Mouse (Mus musculus) kidney, embryonic 14.5 days (tissue): ENCODE measurements around the gene Meaf6. TPM values are rescaled to one million over a fixed set of nuclear protein-coding genes. Genes with fewer than 3 reads are reported as not detected.
A peak's percentile ranks its signal among the peaks of the same experiment; 100 is the strongest.

ENCODE experiments used
- ATAC-seq: fragments of 200-750 bp; cut with Nextera tagmentation; 2 replicates; pipeline ENCODE4 v1.8.0; 2017; ENCODE audit warnings: moderate number of reproducible peaks, mild to moderate bottlenecking, moderate TSS enrichment, moderate library complexity; ENCODE audit not compliant: low FRiP score, low TSS enrichment
- H3K27ac ChIP-seq: fragments of 300-500 bp; sonication (generic); 2 replicates; pipeline ENCODE4 v1.5.1; 2014; ENCODE audit warnings: low read depth, mild to moderate bottlenecking, low read length, moderate library complexity, mixed read lengths
- H3K27me3 ChIP-seq: fragments of 300-500 bp; sonication (generic); 2 replicates; pipeline ENCODE4 v1.6.1; 2014; ENCODE audit warnings: mild to moderate bottlenecking, low read length; ENCODE audit not compliant: control insufficient read depth, insufficient read depth
- H3K36me3 ChIP-seq: fragments of 300-500 bp; sonication (generic); 2 replicates; pipeline ENCODE4 v1.6.1; 2014; ENCODE audit warnings: low read length, mixed read lengths; ENCODE audit not compliant: control insufficient read depth, insufficient read depth
- H3K4me1 ChIP-seq: fragments of 300-500 bp; sonication (generic); 2 replicates; pipeline ENCODE4 v1.6.1; 2014; ENCODE audit warnings: low read length, mixed read lengths; ENCODE audit not compliant: control insufficient read depth, insufficient read depth
- H3K4me2 ChIP-seq: fragments of 300-500 bp; sonication (generic); replicated peaks from 2 replicates; pipeline ENCODE4 v1.6.1; 2014; ENCODE audit warnings: low read depth, mild to moderate bottlenecking, low read length
- H3K4me3 ChIP-seq: fragments of 300-500 bp; sonication (generic); 2 replicates; pipeline ENCODE4 v1.5.1; 2014; ENCODE audit warnings: mild to moderate bottlenecking, low read length
- H3K9ac ChIP-seq: fragments of 300-500 bp; sonication (generic); 2 replicates; pipeline ENCODE4 v1.6.1; 2014; ENCODE audit warnings: low read depth, mild to moderate bottlenecking, low read length, moderate library complexity
- H3K9me3 ChIP-seq: fragments of 300-500 bp; sonication (generic); 2 replicates; pipeline ENCODE4 v1.6.1; 2016; ENCODE audit warnings: low read length; ENCODE audit not compliant: control insufficient read depth
- WGBS: fragments of 180-500 bp; shearing (Covaris S2); extraction: QIAGEN DNeasy Blood & Tissue Kit; methylation state at CpG from one replicate; pipeline ENCODE4 v1.1.7; 2014; 5-methylcytosine and 5-hydroxymethylcytosine counted together
- polyA plus RNA-seq: library from polyadenylated mRNA; unstranded; fragments of >200 nt; fragmentation: Nextera tagmentation; extraction: Ambion mirVana; gene quantifications from 2 replicates; pipeline ENCODE4 v1.2.1, GENCODE M21; 2014

The Meaf6 gene
- polyA plus RNA-seq, 1 experiment from 2014 or later: 72.1 TPM

DNA sequence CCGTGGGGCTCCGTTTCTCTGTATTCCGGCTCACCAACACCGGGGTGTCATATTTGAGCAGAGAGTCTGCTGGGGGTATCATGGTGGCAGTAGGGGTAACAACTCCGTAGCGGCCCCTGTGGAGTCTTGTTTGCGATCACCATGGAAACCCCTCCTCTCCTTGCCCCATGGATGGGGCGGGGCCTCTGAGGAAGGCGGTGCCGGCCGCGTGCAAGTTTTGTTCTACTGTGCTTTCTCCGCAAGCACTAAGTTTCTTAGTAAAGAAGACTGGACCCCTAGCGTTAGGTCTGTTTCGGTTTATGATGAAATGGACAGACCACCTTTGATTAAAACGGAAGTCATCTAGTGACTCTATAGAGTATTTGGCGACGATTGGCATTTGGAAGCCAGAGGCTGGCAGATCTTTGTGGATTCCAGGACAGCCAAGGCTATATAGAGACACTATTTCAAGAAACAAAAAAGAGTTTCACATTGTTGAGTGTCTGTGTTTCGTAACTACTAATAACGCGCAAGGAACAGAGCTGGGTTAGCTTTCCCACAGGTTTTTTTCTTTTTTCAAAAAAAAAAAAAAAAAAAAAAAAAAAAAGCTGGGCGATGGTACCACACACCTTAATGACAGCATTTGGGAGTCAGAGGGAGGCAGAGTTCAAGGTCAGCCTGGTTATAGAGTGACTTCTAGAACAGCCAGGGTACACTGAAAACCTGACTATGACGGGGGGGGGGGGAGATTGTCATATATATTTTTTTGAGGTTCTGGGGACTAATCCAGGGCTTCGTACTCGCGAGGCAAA lies 19.2 kb upstream of the Meaf6 start, which contains the start of gene Dnali1:
Dnali1 (minus strand) TSS at position 187 of the 791 bp plus-strand sequence.
- Histone ChIP-seq H3K4me3 (peak within 1 kb of the TSS; percentile 96), H3K27ac (0 out of 2 replicates have a peak within 1 kb of the TSS, but pooled peaks have one; percentile 63), H3K27me3 (no peaks in the 10 kb centered on the region), H3K36me3 (peaks cover 24% of the 10 kb centered on the region), H3K9me3 (no peaks in the 10 kb centered on the region), H3K9ac (peak within 1 kb of the TSS; percentile 90), H3K4me1 (peaks cover 8% of the 10 kb centered on the region), H3K4me2 (peak within 1 kb of the TSS; percentile 71)
- 2% methylated on average over 26 of the region's 26 CpGs for WGBS
- ATAC-seq: peak; percentile 56

- peak within 1 kb of the TSS; percentile 90 for H3K9ac ChIP-seq
- no peaks in the 10 kb centered on the region for H3K27me3 ChIP-seq
- H3K4me3 ChIP-seq: peak within 1 kb of the TSS; percentile 96
- H3K27ac ChIP-seq: peak within 1 kb of the TSS; percentile 63; the same call in 1 of the 2 replicates
- ATAC-seq: peak; percentile 93
- H3K36me3 ChIP-seq: peaks cover 35% of the 10 kb centered on the region
- under 1% methylated on average over 78 of the region's 78 CpGs for WGBS
- H3K4me2 ChIP-seq: peak within 1 kb of the TSS; percentile 71
- H3K9me3 ChIP-seq: no peaks in the 10 kb centered on the region
- H3K4me1 ChIP-seq: peaks cover 8% of the 10 kb centered on the region
Observed at GRCm38 (mm10) chr4:125066490-125067370, 18.2 kb upstream of the Meaf6 start, which contains the start of gene Snip1. TSS of gene Snip1 (plus strand) at chr4:125066672.

- Histone ChIP-seq H3K27ac (no peak overlapping the region), H3K27me3 (no peaks in the 10 kb centered on the region), H3K9me3 (no peaks in the 10 kb centered on the region), H3K9ac (no peak overlapping the region), H3K4me1 (no peaks in the 10 kb centered on the region), H3K36me3 (peaks cover 35% of the 10 kb centered on the region), H3K4me3 (no peak overlapping the region), H3K4me2 (no peak overlapping the region)
- WGBS: 86% methylated on average over 2 of the region's 2 CpGs
- ATAC-seq: no peak
Observed at GRCm38 (mm10) chr4:125077700-125078099, 7.2 kb upstream of the Meaf6 start.

GRCm38 (mm10) chr4:125078698-125079097 lies 6.2 kb upstream of the Meaf6 start:
- H3K4me3 ChIP-seq: no peak overlapping the region
- H3K27ac ChIP-seq: no peak overlapping the region
- H3K4me2 ChIP-seq: no peak overlapping the region
- WGBS: 95% methylated on average over 2 of the region's 2 CpGs
- peaks cover 25% of the 10 kb centered on the region for H3K36me3 ChIP-seq
- no peak overlapping the region for H3K9ac ChIP-seq
- H3K4me1 ChIP-seq: no peaks in the 10 kb centered on the region
- no peak for ATAC-seq
- no peaks in the 10 kb centered on the region for H3K27me3 ChIP-seq
- no peaks in the 10 kb centered on the region for H3K9me3 ChIP-seq

- peaks cover 34% of the 10 kb centered on the region for H3K36me3 ChIP-seq
- peak overlapping the region; percentile 91 for H3K9ac ChIP-seq
- peak overlapping the region; percentile 89 for H3K4me2 ChIP-seq
- WGBS: under 1% methylated on average over 39 of the region's 45 CpGs
- no peaks in the 10 kb centered on the region for H3K27me3 ChIP-seq
- 0 out of 2 replicates have a peak, but pooled peaks cover 10% of the 10 kb centered on the region for H3K4me1 ChIP-seq
- peak; percentile 94 for ATAC-seq
- peak overlapping the region; percentile 96 for H3K27ac ChIP-seq
- peak overlapping the region; percentile 90 for H3K4me3 ChIP-seq
- H3K9me3 ChIP-seq: no peaks in the 10 kb centered on the region
Observed at GRCm38 (mm10) chr4:125085346-125085841, 460 bp downstream of the Meaf6 start.

- WGBS: 94% methylated on average over 5 of the region's 5 CpGs
- no peaks in the 10 kb centered on the region for H3K9me3 ChIP-seq
Observed at GRCm38 (mm10) chr4:125093031-125093430, 8.1 kb downstream of the Meaf6 start.

DNA sequence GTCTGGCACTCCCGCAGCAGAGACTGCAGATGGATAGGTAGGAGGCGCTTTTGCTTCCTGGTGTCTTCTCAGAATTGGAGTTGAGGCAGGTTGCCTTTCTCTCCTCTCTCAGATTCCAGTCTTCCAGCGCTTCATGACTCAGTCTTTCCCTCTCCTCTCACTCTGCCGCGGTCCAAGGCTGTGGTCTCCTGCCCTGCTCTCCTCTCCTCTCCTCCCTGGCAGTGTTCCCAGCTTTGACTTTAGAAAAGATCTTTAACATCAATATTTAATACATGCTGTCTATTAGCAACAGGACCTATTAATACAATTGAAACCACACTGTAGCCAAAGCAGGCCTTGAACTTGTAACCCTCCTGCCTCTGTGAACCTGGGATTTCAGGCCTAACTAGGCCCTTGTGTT lies 11.1 kb downstream of the Meaf6 start:
- Histone ChIP-seq H3K4me2 (no peak overlapping the region), H3K4me1 (no peaks in the 10 kb centered on the region), H3K9ac (no peak overlapping the region), H3K9me3 (no peaks in the 10 kb centered on the region), H3K27ac (no peak overlapping the region), H3K27me3 (no peaks in the 10 kb centered on the region), H3K4me3 (no peak overlapping the region), H3K36me3 (peaks cover 15% of the 10 kb centered on the region; the same call in 1 of the 2 replicates)
- 89% methylated on average over 5 of the region's 5 CpGs for WGBS
- ATAC-seq: no peak

More at GRCm38 (mm10) chr4:125093031-125093430, 8.1 kb downstream of the Meaf6 start:
- no peak overlapping the region for H3K27ac ChIP-seq
- ATAC-seq: no peak
- no peak overlapping the region for H3K4me3 ChIP-seq
- no peak overlapping the region for H3K9ac ChIP-seq
- H3K27me3 ChIP-seq: no peaks in the 10 kb centered on the region
- no peak overlapping the region for H3K4me2 ChIP-seq
- no peaks in the 10 kb centered on the region for H3K4me1 ChIP-seq
- peaks cover 42% of the 10 kb centered on the region for H3K36me3 ChIP-seq

DNA sequence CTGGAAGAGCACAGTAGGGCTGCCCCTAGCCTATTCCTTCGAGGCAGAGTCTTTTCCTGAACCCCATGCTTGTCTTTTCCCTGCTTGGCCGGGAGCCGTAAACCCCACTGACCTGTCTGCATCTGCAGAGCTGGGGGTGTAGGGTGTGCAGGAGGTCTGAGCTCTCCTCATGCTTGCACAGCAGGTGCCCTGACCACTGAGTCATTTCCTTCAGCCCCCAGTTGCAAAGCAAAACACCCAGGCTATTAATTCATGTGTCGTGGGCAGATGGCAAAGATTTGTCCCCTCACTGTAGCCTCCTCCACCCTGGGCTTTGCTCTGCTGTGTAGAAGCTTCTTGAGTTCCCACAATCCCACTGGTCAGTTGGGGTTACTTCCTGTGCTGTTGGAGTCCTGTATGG lies 12.5 kb downstream of the Meaf6 start:
- no peak overlapping the region for H3K4me3 ChIP-seq
- H3K27ac ChIP-seq: no peak overlapping the region
- no peak overlapping the region for H3K4me2 ChIP-seq
- no peaks in the 10 kb centered on the region for H3K4me1 ChIP-seq
- no peaks in the 10 kb centered on the region for H3K9me3 ChIP-seq
- H3K27me3 ChIP-seq: no peaks in the 10 kb centered on the region
- no peak overlapping the region for H3K9ac ChIP-seq
- 44% methylated on average over 4 of the region's 4 CpGs for WGBS
- ATAC-seq: no peak
- peaks cover 12% of the 10 kb centered on the region; the same call in 1 of the 2 replicates for H3K36me3 ChIP-seq
